Mouse (Mus musculus) olfactory bulb, adult 2 months (tissue): ENCODE data around the gene Fam49a. TPM values are rescaled to one million over a fixed set of nuclear protein-coding genes. Genes with fewer than 3 reads are reported as not detected.

Experiments
- H3K27ac ChIP-seq: fragments of 200-500 bp; 2 replicates; pipeline ENCODE4 v1.5.1; 2012; ENCODE audit warnings: low read depth, low read length; ENCODE audit not compliant: insufficient read depth
- H3K4me1 ChIP-seq: fragments of 200-500 bp; 2 replicates; pipeline ENCODE4 v1.6.1; 2012; ENCODE audit warnings: low read length; ENCODE audit not compliant: control insufficient read depth, insufficient read depth
- H3K4me3 ChIP-seq: fragments of 200-500 bp; 2 replicates; pipeline ENCODE4 v1.5.1; 2012; ENCODE audit warnings: mild to moderate bottlenecking, low read depth, low read length, moderate library complexity; ENCODE audit not compliant: insufficient read depth
- CTCF ChIP-seq: fragments of 200-500 bp; IDR thresholded peaks from 2 replicates; pipeline ENCODE4 v1.5.1; 2012; ENCODE audit warnings: low read depth, mild to moderate bottlenecking, low read length, moderate library complexity; ENCODE audit not compliant: insufficient read depth
- POLR2A ChIP-seq: fragments of 200-500 bp; IDR thresholded peaks from 2 replicates; pipeline ENCODE4 v1.6.1; 2012; ENCODE audit warnings: mild to moderate bottlenecking, low read depth, low read length, moderate library complexity; ENCODE audit not compliant: insufficient read depth
- WGBS: fragments of 180-500 bp; shearing (Covaris S2); methylation state at CpG from one replicate; pipeline ENCODE4 v1.1.7; 2018; 5-methylcytosine and 5-hydroxymethylcytosine counted together
- polyA plus RNA-seq: library from polyadenylated mRNA; stranded (reverse); fragments of >200 nt; gene quantifications from 2 replicates; pipeline ENCODE4 v1.2.4, GENCODE M21; 2012; ENCODE audit warnings: low replicate concordance; ENCODE audit not compliant: missing spikeins, insufficient read depth, insufficient read length

The Fam49a gene
- polyA plus RNA-seq, 1 experiment, result not detected

DNA sequence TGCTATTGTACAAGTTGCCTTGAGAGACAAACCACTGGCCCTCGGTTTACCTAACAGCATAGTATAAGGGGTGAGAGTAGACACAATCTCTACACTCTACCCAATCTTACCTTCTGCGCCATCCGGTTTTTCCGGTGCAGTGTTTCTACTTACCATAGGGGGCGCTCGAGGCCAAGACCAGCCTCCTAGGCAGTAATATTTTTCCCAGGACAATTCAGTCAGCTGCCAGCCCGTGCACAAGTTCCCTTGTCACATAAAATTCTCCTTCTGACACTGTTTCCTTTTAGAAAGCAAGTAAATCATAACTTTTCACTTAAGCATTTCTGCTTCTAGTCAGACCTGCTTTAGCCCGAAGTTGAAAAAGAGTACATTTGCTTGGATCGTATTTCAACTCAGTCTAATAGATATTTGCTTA, 139.1 kb downstream of the Fam49a start:
- H3K4me3 ChIP-seq, result no peak overlapping the region
- TF ChIP-seq POLR2A, result no peak
- TF ChIP-seq CTCF, result no peak

DNA sequence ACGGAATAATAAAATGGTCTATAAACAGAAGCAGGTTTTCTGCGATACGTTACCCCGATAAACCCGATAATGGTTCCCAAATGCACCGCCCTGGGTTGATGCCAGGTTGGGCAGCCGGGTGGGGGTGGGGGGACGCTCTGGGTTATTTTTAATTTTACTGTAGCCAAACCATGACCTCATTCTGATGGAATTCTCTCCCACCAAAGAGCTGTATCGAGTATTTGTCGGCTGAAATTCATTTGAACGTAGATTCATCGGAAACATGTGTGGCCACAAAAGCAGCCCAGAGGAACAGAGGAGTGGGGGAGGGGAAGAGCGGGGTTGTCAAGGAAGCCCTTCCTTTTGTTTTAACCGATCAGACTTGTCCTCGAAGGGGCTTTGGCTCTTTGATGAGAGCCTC, 139.6 kb downstream of the Fam49a start:
- H3K4me3 ChIP-seq, result peak overlapping the region; percentile 10; the same call in 1 of the 2 replicates
- 0 out of 2 replicates have a peak, but pooled peaks cover 4% of the 10 kb centered on the region for H3K4me1 ChIP-seq
- 26% methylated on average over 15 of the region's 15 CpGs for WGBS
- H3K27ac ChIP-seq, result no peak overlapping the region
- TF ChIP-seq CTCF (no peak), POLR2A (no peak)

More for the DNA sequence above, 139.1 kb downstream of the Fam49a start:
- 28% methylated on average over 9 of the region's 9 CpGs for WGBS
- Histone ChIP-seq H3K27ac (no peak overlapping the region), H3K4me1 (0 out of 2 replicates have a peak, but pooled peaks cover 4% of the 10 kb centered on the region)

DNA sequence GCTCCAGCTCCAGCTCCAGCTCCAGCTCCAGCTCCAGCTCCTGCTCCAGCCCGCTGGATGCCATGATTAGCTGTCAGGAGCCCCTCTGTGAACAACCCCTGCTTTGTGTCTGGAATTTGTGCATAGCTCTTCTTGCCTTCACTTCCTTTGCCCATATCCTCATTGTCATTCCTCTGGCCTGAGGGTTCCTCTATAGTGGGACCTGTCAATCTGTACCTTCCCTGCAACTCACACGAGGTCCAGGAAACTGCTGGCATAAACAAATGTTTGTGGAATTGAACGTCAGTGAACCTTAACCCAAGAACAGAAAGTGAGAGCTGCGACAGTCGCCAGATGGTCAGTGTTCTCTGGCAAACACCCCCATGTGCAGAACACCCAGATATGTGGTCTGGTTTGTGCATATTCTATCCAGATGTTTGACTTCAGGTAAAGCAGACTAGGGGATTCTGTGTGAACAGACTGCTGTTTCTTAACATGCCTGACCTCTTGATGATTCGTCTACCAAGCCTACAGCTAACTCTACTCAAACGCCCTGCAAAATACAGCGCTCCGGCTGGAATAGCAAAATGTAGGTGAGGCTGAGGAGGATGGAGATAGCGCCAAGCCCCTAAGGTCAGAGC, 143.7 kb downstream of the Fam49a start:
- Histone ChIP-seq H3K4me3 (no peak overlapping the region), H3K4me1 (0 out of 2 replicates have a peak, but pooled peaks cover 4% of the 10 kb centered on the region), H3K27ac (no peak overlapping the region)
- TF ChIP-seq POLR2A (no peak), CTCF (no peak)
- 65% methylated on average over 10 of the region's 10 CpGs for WGBS

DNA sequence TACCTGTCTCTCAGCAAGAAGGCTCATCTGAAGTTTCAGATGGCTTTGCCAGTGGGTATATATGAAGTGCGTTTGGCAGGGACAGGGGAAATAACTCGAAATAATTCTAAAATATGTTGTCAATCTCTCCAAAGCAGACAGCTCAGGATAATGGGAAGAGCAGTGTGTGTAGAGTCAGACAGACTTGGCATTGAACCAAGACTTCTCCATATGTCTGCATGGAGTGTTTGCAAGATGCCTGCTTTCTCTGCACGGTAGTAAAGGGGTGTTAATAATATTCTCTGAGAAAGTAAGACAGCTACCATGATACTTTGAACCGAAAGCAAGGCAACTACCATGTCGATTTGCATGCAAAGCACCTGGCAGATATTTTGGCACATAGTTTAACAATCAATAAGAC, 147.1 kb downstream of the Fam49a start:
- TF ChIP-seq CTCF (no peak), POLR2A (no peak)
- WGBS, result 70% methylated on average over 5 of the region's 5 CpGs

GRCm38 (mm10) chr12:12412674-12413073, 150.7 kb downstream of the Fam49a start:
- TF ChIP-seq POLR2A, result no peak
- peak; percentile 41; the same call in 1 of the 2 replicates for TF ChIP-seq CTCF
- Histone ChIP-seq H3K27ac (no peak overlapping the region), H3K4me3 (no peak overlapping the region), H3K4me1 (no peaks in the 10 kb centered on the region)
- 35% methylated on average over 5 of the region's 5 CpGs for WGBS

More for the DNA sequence above, 147.1 kb downstream of the Fam49a start:
- Histone ChIP-seq H3K4me3 (no peak overlapping the region), H3K27ac (no peak overlapping the region), H3K4me1 (no peaks in the 10 kb centered on the region)

DNA sequence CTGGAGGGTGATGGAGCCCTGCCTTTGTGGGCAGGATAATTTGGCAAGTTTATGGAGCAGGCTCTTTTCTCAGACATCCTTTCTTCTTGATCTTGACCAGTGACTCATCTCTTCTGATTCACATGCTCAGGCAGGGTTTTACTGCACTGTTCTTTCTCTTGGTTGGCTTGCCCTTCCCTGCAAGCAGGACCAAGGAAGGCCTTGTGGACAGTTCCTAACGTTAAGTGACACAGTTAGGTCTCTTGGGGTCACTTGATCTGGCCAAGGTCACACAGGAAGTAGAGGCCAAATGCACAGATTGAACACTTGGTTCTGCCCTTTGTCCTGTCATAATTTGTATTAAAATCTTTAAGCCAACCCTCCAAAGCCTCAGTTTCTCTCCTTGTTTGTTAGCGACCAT, 158.5 kb downstream of the Fam49a start:
- H3K4me1 ChIP-seq, result peaks cover 8% of the 10 kb centered on the region
- WGBS, result 12% methylated on average over 2 of the region's 2 CpGs
- no peak overlapping the region for H3K27ac ChIP-seq
- H3K4me3 ChIP-seq, result no peak overlapping the region
- TF ChIP-seq POLR2A (no peak), CTCF (no peak)

DNA sequence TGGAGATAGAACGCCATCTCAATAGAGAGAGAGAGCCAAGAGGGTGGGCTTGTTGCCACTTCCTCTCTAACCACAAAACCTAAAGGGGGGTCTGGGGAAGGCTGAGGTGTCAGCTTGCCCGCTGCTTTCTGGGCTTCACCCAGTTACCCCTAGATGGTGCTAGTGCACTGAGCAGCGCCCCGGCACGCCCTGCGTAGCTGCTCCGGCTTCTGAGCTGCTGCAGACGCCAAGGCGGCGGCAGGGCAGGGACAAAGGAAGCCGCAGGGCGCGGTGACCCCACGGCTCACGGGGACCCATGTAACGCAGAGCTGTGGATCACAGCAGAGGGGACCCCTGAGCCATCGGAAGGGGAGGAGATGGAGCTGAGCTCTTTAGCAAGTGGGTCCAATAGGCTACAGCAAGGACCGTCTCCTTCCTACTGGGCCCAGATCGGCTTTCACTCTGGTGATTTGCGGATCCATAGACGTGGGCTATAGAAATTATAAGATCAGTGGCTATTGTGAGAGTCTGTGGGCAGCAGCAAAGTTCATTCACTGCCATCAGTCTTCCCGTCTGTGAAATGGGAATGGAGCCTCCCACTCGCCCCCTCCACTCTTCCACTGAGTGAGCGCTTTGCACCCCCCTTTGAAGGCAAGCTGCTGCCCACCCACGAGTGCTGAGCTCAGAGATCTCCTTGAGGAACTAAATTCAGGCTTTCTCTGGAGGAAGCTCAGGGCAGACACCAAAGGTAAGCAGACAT, 159.1 kb downstream of the Fam49a start:
- Histone ChIP-seq H3K27ac (peak overlapping the region; percentile 89), H3K4me3 (peak overlapping the region; percentile 73), H3K4me1 (peaks cover 8% of the 10 kb centered on the region)
- 6% methylated on average over 25 of the region's 25 CpGs for WGBS
- TF ChIP-seq CTCF, result peak; percentile 99
- TF ChIP-seq POLR2A, result peak; percentile 56

DNA sequence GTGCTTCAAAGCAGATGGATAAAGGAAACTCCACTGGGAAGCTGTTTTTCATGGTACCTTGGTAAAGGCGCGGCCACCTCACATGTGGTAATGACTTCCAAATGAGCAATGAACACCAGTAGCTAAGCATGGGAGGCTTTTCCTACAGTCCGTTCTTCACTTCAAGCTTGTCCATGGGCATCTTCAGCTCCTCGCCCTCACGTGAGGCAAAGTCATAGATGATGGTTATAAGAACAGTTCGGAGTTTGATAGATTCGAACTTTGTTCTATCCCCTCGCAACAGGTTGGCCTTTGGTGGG, 159.6 kb downstream of the Fam49a start:
- Histone ChIP-seq H3K4me1 (peaks cover 8% of the 10 kb centered on the region), H3K4me3 (no peak overlapping the region), H3K27ac (no peak overlapping the region)
- no peak for TF ChIP-seq POLR2A
- no peak for TF ChIP-seq CTCF
- WGBS, result 95% methylated on average over 8 of the region's 8 CpGs

DNA sequence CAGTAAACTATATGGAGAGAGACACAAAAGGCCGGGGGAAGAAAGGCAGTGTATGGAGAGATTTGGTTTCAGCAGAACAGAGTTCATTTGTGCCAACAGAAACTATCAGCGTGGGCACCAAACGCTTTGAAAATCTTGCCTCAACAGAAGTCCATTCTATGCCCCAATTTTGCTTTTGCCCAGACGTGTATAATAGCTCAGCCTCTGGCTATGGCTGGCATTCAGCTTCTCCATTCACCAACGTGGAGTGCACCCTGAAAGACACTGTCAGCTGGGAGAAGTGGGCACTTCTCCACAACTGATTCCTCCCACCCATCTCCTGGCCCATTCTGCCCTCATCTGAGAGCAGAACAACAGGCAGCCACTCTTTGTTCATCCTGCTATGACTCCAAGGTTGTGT, 163.2 kb downstream of the Fam49a start:
- WGBS, result 56% methylated on average over 5 of the region's 5 CpGs
- no peak overlapping the region for H3K27ac ChIP-seq
- TF ChIP-seq POLR2A, result no peak

More for the DNA sequence above, 163.2 kb downstream of the Fam49a start:
- Histone ChIP-seq H3K4me3 (no peak overlapping the region), H3K4me1 (peaks cover 8% of the 10 kb centered on the region)
